10 mouse cellular contexts compared by ENCODE assay signal in the genomic region with DNA sequence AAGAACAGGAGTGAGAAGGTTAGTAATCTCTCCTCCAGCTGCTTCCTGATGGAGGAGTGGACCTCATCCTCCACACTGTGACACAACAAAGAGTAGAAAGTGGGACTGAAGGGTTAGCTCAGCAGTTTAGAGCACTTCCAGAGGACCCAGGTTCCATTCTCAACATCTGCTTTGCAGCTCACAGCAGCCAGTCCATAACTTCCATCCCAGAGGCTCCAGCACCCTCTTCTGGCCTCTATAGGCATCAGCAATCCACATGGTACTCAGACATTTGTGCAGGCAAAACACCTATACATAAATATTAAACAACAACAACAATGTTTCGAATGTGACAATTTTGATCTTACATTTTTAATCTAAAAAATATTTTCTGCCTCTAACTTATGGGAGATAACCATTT. TPM values are rescaled to one million over a fixed set of nuclear protein-coding genes. Genes with fewer than 3 reads are reported as not detected.
DNase-seq lines count a peak whose midpoint lies in the region; ATAC-seq and TF ChIP-seq lines count a peak whose summit lies in the region.
"Had no signal": no experiment of that assay in that cellular context is flagged by ENCODE, and none has a peak within 500 bp of the region (broad histone marks: within the 10 kb centered on the region; RNA-seq: fewer than 3 reads in every experiment).

No protein-coding gene starts in this region.

- ATAC-seq in intestine, embryonic 15.5 days = peak; percentile 51; the same call in 1 of the 2 replicates
- ATAC-seq in intestine, embryonic 16.5 days = no peak
- peak; percentile 75 for ATAC-seq in G1E (ENCODE audit: extremely low read depth, insufficient number of reproducible peaks, low FRiP score, poor library complexity, severe bottlenecking)
- ATAC-seq in liver, postnatal 0 days = 0 out of 2 replicates have a peak, but pooled peaks have one; percentile 40

- no peak overlapping the region for H3K27ac ChIP-seq in intestine, embryonic 15.5 days
- H3K27ac ChIP-seq in intestine, embryonic 16.5 days (ENCODE audit: low read length) = no peak overlapping the region
- H3K27ac ChIP-seq in cortical plate, adult 2 months (ENCODE audit: insufficient read depth, low read length) = no peak overlapping the region
- no peak overlapping the region for H3K27ac ChIP-seq in liver, postnatal 0 days (ENCODE audit: low read depth)
- H3K27ac ChIP-seq: embryonic facial prominence, embryonic 13.5 days; macrophage had no signal

- peak; percentile 36; the same call in 1 of the 2 replicates for TF ChIP-seq CTCF in G1E (IDR thresholded peaks at IDR 0.05; ENCODE audit: low read depth, low read length)
- peak; percentile 29; the same call in 1 of the 2 replicates for TF ChIP-seq CTCF in cortical plate, adult 2 months (IDR thresholded peaks at IDR 0.05; ENCODE audit: extremely low read depth, insufficient read depth, low read length)
- TF ChIP-seq CTCF in liver, postnatal 0 days (IDR thresholded peaks at IDR 0.05; ENCODE audit: low read depth) = peak; percentile 79

- H3K9ac ChIP-seq in intestine, embryonic 15.5 days = no peak overlapping the region
- no peak overlapping the region for H3K9ac ChIP-seq in intestine, embryonic 16.5 days (ENCODE audit: low read depth, low read length)
- H3K9ac ChIP-seq in liver, postnatal 0 days (replicated peaks) = no peak overlapping the region
- H3K9ac ChIP-seq: embryonic facial prominence, embryonic 13.5 days had no signal

- H3K4me1 ChIP-seq in intestine, embryonic 15.5 days (replicated peaks) = no peaks in the 10 kb centered on the region
- no peaks in the 10 kb centered on the region for H3K4me1 ChIP-seq in intestine, embryonic 16.5 days (ENCODE audit: control insufficient read depth, insufficient read depth, low read length)
- H3K4me1 ChIP-seq in G1E (ENCODE audit: insufficient read depth, low read depth, low read length) = peaks cover 2% of the 10 kb centered on the region; the same call in 1 of the 2 replicates
- H3K4me1 ChIP-seq in cortical plate, adult 2 months (ENCODE audit: control insufficient read depth, insufficient read depth, low read length) = no peaks in the 10 kb centered on the region
- H3K4me1 ChIP-seq in liver, postnatal 0 days (ENCODE audit: insufficient read depth) = no peaks in the 10 kb centered on the region
- H3K4me1 ChIP-seq: embryonic facial prominence, embryonic 13.5 days had no signal

- no peak for TF ChIP-seq POLR2A in cortical plate, adult 2 months (IDR thresholded peaks at IDR 0.05; ENCODE audit: extremely low read depth, insufficient read depth, low read length)

- TF ChIP-seq EP300 in liver, postnatal 0 days (IDR thresholded peaks at IDR 0.05; ENCODE audit: low read depth) = no peak

- H3K4me2 ChIP-seq in intestine, embryonic 15.5 days (replicated peaks) = no peak overlapping the region
- H3K4me2 ChIP-seq in intestine, embryonic 16.5 days (ENCODE audit: low read depth, low read length) = no peak overlapping the region
- no peak overlapping the region for H3K4me2 ChIP-seq in liver, postnatal 0 days (ENCODE audit: low read depth, low read length)
- H3K4me2 ChIP-seq: embryonic facial prominence, embryonic 13.5 days had no signal

- no peaks in the 10 kb centered on the region for H3K27me3 ChIP-seq in intestine, embryonic 15.5 days (replicated peaks)
- no peaks in the 10 kb centered on the region for H3K27me3 ChIP-seq in intestine, embryonic 16.5 days (replicated peaks; ENCODE audit: control insufficient read depth, insufficient read depth, low read length)
- no peaks in the 10 kb centered on the region for H3K27me3 ChIP-seq in G1E (ENCODE audit: insufficient read depth, low read length)
- H3K27me3 ChIP-seq in liver, postnatal 0 days (ENCODE audit: insufficient read depth, low read length) = no peaks in the 10 kb centered on the region
- H3K27me3 ChIP-seq: embryonic facial prominence, embryonic 13.5 days had no signal

- no peak overlapping the region for H3K4me3 ChIP-seq in intestine, embryonic 15.5 days (replicated peaks)
- H3K4me3 ChIP-seq in intestine, embryonic 16.5 days (ENCODE audit: low read length) = no peak overlapping the region
- H3K4me3 ChIP-seq in G1E (ENCODE audit: low read depth, low read length) = no peak overlapping the region
- no peak overlapping the region for H3K4me3 ChIP-seq in cortical plate, adult 2 months (ENCODE audit: insufficient read depth, low read length)
- H3K4me3 ChIP-seq in liver, postnatal 0 days (ENCODE audit: low read depth, low read length) = no peak overlapping the region
- H3K4me3 ChIP-seq: embryonic facial prominence, embryonic 13.5 days had no signal

- H3K9me3 ChIP-seq in intestine, embryonic 15.5 days = no peaks in the 10 kb centered on the region
- H3K9me3 ChIP-seq in intestine, embryonic 16.5 days (ENCODE audit: control insufficient read depth, low read length) = no peaks in the 10 kb centered on the region
- H3K9me3 ChIP-seq in G1E (replicated peaks) = no peaks in the 10 kb centered on the region
- H3K9me3 ChIP-seq in liver, postnatal 0 days (ENCODE audit: low read length) = no peaks in the 10 kb centered on the region
- H3K9me3 ChIP-seq: embryonic facial prominence, embryonic 13.5 days had no signal

- DNase-seq in G1E (ENCODE audit: low spot score) = no peak
- DNase-seq in liver, postnatal 0 days = peak; percentile 34
- no peak for DNase-seq in yolk sac, embryonic 10.5 days (ENCODE audit: low spot score)
- DNase-seq in urinary bladder, adult 18-20 months (ENCODE audit: low spot score in 2 of 2) = no peak
- no peak for DNase-seq in layer of hippocampus, adult 9-11 months

- H3K36me3 ChIP-seq in intestine, embryonic 15.5 days = no peaks in the 10 kb centered on the region
- H3K36me3 ChIP-seq in intestine, embryonic 16.5 days (ENCODE audit: control insufficient read depth, insufficient read depth, low read length) = no peaks in the 10 kb centered on the region
- H3K36me3 ChIP-seq in G1E (replicated peaks) = peaks cover 43% of the 10 kb centered on the region
- peaks cover 11% of the 10 kb centered on the region; the same call in 1 of the 2 replicates for H3K36me3 ChIP-seq in liver, postnatal 0 days (replicated peaks; ENCODE audit: insufficient read depth, low read length)

- WGBS in intestine, embryonic 15.5 days = 89% methylated on average over 1 of the region's 1 CpGs
- WGBS in intestine, embryonic 16.5 days = 84% methylated on average over 1 of the region's 1 CpGs
- WGBS in liver, postnatal 0 days (ENCODE audit: insufficient replicate concordance) = 71% methylated on average over 1 of the region's 1 CpGs

RNA-seq across cellular contexts. Expression of a gene that starts 16.9 kb away (rescaled TPM):
- 25.0 and 27.3 TPM in 2 replicates for polyA plus RNA-seq in intestine, embryonic 15.5 days (2015; fragmentation: Nextera tagmentation; extraction: Ambion mirVana)
- polyA plus RNA-seq in intestine, embryonic 16.5 days (2015; fragmentation: Nextera tagmentation; extraction: Ambion mirVana) = 19.3 and 22.1 TPM in 2 replicates
- total RNA-seq in G1E (2014; fragmentation: Nextera tagmentation) (82.4 and 83.2 TPM in 2 replicates), G1E (2017) (68.4 and 76.6 TPM in 2 replicates)
- polyA plus RNA-seq in G1E (2012) = 39.3 and 40.8 TPM in 2 replicates
- polyA plus RNA-seq in cortical plate, adult 2 months (2012; rRNA removed) = 39.6 and 40.3 TPM in 2 replicates
- polyA plus RNA-seq in liver, postnatal 0 days (2015; fragmentation: Nextera tagmentation; extraction: Ambion mirVana) = 10.5 and 11.5 TPM in 2 replicates

RNA-seq across cellular contexts. Expression of a gene that starts 17.1 kb away (rescaled TPM):
- 10.3 and 12.7 TPM in 2 replicates for polyA plus RNA-seq in intestine, embryonic 15.5 days (2015; fragmentation: Nextera tagmentation; extraction: Ambion mirVana)
- polyA plus RNA-seq in intestine, embryonic 16.5 days (2015; fragmentation: Nextera tagmentation; extraction: Ambion mirVana) = 9.5 and 9.6 TPM in 2 replicates
- total RNA-seq in G1E (2014; fragmentation: Nextera tagmentation) = 52.2 and 54.8 TPM in 2 replicates
- total RNA-seq in G1E (2017) = 53.4 TPM in 2 replicates
- 15.1 and 26.1 TPM in 2 replicates for polyA plus RNA-seq in G1E (2012)
- polyA plus RNA-seq in cortical plate, adult 2 months (2012; rRNA removed) = 18.4 and 19.7 TPM in 2 replicates
- polyA plus RNA-seq in liver, postnatal 0 days (2015; fragmentation: Nextera tagmentation; extraction: Ambion mirVana) = 2.5 and 3.4 TPM in 2 replicates

Comparison
In these comparisons a context has a peak if more than half of its experiments do, and no peak if none do; other contexts are left out.
1. CTCF ChIP-seq: peak in every context shown above with its lines; median percentile 79 in liver, postnatal 0 days; 36 in G1E; 29 in cortical plate, adult 2 months.